ENCODE assay signal across 12 mouse cellular contexts in genomic region chr12:10222821-10223220, GRCm38 (mm10).
DNase-seq lines count a peak whose midpoint lies in the region; ATAC-seq and TF ChIP-seq lines count a peak whose summit lies in the region.
"Had no signal": no experiment of that assay in that cellular context is flagged by ENCODE, and none has a peak within 500 bp of the region (broad histone marks: within the 10 kb centered on the region; RNA-seq: fewer than 3 reads in every experiment).

No protein-coding gene starts in this region.

- H3K4me2 ChIP-seq in embryonic facial prominence, embryonic 11.5 days (ENCODE audit: low read depth, low read length) = no peak overlapping the region
- no peak overlapping the region for H3K4me2 ChIP-seq in intestine, postnatal 0 days (replicated peaks; ENCODE audit: low read depth)
- H3K4me2 ChIP-seq in intestine, embryonic 15.5 days (replicated peaks) = no peak overlapping the region
- H3K4me2 ChIP-seq in lung, embryonic 16.5 days (ENCODE audit: low read depth, low read length) = no peak overlapping the region
- H3K4me2 ChIP-seq: embryonic facial prominence, embryonic 13.5 days; forebrain, embryonic 15.5 days had no signal

- no peaks in the 10 kb centered on the region for H3K36me3 ChIP-seq in embryonic facial prominence, embryonic 11.5 days (replicated peaks; ENCODE audit: control insufficient read depth, insufficient read depth, low read depth, low read length)
- H3K36me3 ChIP-seq in embryonic facial prominence, embryonic 10.5 days (replicated peaks) = no peaks in the 10 kb centered on the region
- no peaks in the 10 kb centered on the region for H3K36me3 ChIP-seq in intestine, postnatal 0 days (ENCODE audit: control insufficient read depth, insufficient read depth)
- H3K36me3 ChIP-seq in intestine, embryonic 15.5 days = no peaks in the 10 kb centered on the region
- no peaks in the 10 kb centered on the region for H3K36me3 ChIP-seq in lung, embryonic 16.5 days (ENCODE audit: control insufficient read depth, insufficient read depth, low read length)
- H3K36me3 ChIP-seq: embryonic facial prominence, embryonic 13.5 days; forebrain, embryonic 15.5 days had no signal

- no peaks in the 10 kb centered on the region for H3K27me3 ChIP-seq in embryonic facial prominence, embryonic 11.5 days (ENCODE audit: control insufficient read depth, insufficient read depth, low read length)
- H3K27me3 ChIP-seq in embryonic facial prominence, embryonic 10.5 days (replicated peaks; ENCODE audit: low read depth, poor library complexity, severe bottlenecking) = no peaks in the 10 kb centered on the region
- H3K27me3 ChIP-seq in intestine, postnatal 0 days (replicated peaks; ENCODE audit: control insufficient read depth, insufficient read depth, low read length) = no peaks in the 10 kb centered on the region
- H3K27me3 ChIP-seq in intestine, embryonic 15.5 days (replicated peaks) = no peaks in the 10 kb centered on the region
- H3K27me3 ChIP-seq in lung, embryonic 16.5 days (ENCODE audit: control insufficient read depth, insufficient read depth, low read depth, low read length) = no peaks in the 10 kb centered on the region
- H3K27me3 ChIP-seq: embryonic facial prominence, embryonic 13.5 days; forebrain, embryonic 15.5 days had no signal

- no peaks in the 10 kb centered on the region for H3K4me1 ChIP-seq in embryonic facial prominence, embryonic 11.5 days (ENCODE audit: control insufficient read depth, insufficient read depth, low read length)
- no peaks in the 10 kb centered on the region for H3K4me1 ChIP-seq in embryonic facial prominence, embryonic 10.5 days
- H3K4me1 ChIP-seq in intestine, postnatal 0 days (replicated peaks; ENCODE audit: control insufficient read depth, insufficient read depth, low read length) = no peaks in the 10 kb centered on the region
- no peaks in the 10 kb centered on the region for H3K4me1 ChIP-seq in intestine, embryonic 15.5 days (replicated peaks)
- H3K4me1 ChIP-seq in lung, embryonic 16.5 days (replicated peaks; ENCODE audit: control insufficient read depth, insufficient read depth, low read length) = peaks cover 3% of the 10 kb centered on the region; the same call in 1 of the 2 replicates
- no peaks in the 10 kb centered on the region for H3K4me1 ChIP-seq in lung, adult 2 months (ENCODE audit: control insufficient read depth, insufficient read depth, low read length)
- H3K4me1 ChIP-seq: embryonic facial prominence, embryonic 13.5 days; forebrain, embryonic 15.5 days had no signal

- peak; percentile 62 for TF ChIP-seq CTCF in intestine, postnatal 0 days (IDR thresholded peaks at IDR 0.05; ENCODE audit: low read depth)
- no peak for TF ChIP-seq CTCF in lung, adult 2 months (IDR thresholded peaks at IDR 0.05; ENCODE audit: insufficient read depth, low read length)

- TF ChIP-seq POLR2A in lung, adult 2 months (IDR thresholded peaks at IDR 0.05; ENCODE audit: borderline replicate concordance, extremely low read depth, low read depth, low read length) = no peak

- no peaks in the 10 kb centered on the region for H3K9me3 ChIP-seq in embryonic facial prominence, embryonic 11.5 days (replicated peaks; ENCODE audit: control insufficient read depth, low read length)
- H3K9me3 ChIP-seq in embryonic facial prominence, embryonic 10.5 days = no peaks in the 10 kb centered on the region
- no peaks in the 10 kb centered on the region for H3K9me3 ChIP-seq in intestine, postnatal 0 days (ENCODE audit: control insufficient read depth)
- H3K9me3 ChIP-seq in intestine, embryonic 15.5 days = no peaks in the 10 kb centered on the region
- no peaks in the 10 kb centered on the region for H3K9me3 ChIP-seq in lung, embryonic 16.5 days (ENCODE audit: control insufficient read depth, low read length)
- H3K9me3 ChIP-seq: embryonic facial prominence, embryonic 13.5 days; forebrain, embryonic 15.5 days had no signal

- ATAC-seq in embryonic facial prominence, embryonic 11.5 days (replicated peaks; ENCODE audit: insufficient number of reproducible peaks, low FRiP score, low TSS enrichment, low read depth) = no peak
- ATAC-seq in intestine, postnatal 0 days = no peak
- no peak for ATAC-seq in intestine, embryonic 15.5 days
- peak; percentile 73 for ATAC-seq in lung, embryonic 16.5 days (ENCODE audit: low read depth)
- ATAC-seq: forebrain, embryonic 15.5 days had no signal

- DNase-seq in embryonic facial prominence, embryonic 11.5 days (ENCODE audit: low spot score) = peak; percentile 23
- DNase-seq in embryonic facial prominence, embryonic 10.5 days (ENCODE audit: low spot score) = no peak
- no peak for DNase-seq in lung, adult 2 months
- DNase-seq in lung, postnatal 14 days = peak; percentile 6
- DNase-seq in adrenal gland, adult 18-20 months (ENCODE audit: low spot score in 2 of 2) = no peak
- DNase-seq: B cell, adult 2 months; cerebellum, adult 2 months had no signal

- 43% methylated on average over 4 of the region's 4 CpGs for WGBS in embryonic facial prominence, embryonic 11.5 days
- WGBS in embryonic facial prominence, embryonic 10.5 days = 38% methylated on average over 4 of the region's 4 CpGs
- WGBS in intestine, postnatal 0 days = 22% methylated on average over 4 of the region's 4 CpGs
- WGBS in intestine, embryonic 15.5 days = 12% methylated on average over 4 of the region's 4 CpGs
- whole genome bisulfite sequencing in lung, embryonic 16.5 days = 3% methylated on average over 4 of the region's 4 CpGs
- 15% methylated on average over 4 of the region's 4 CpGs for WGBS in lung, adult 2 months

- H3K4me3 ChIP-seq in embryonic facial prominence, embryonic 11.5 days (ENCODE audit: low read depth, low read length) = no peak overlapping the region
- no peak overlapping the region for H3K4me3 ChIP-seq in embryonic facial prominence, embryonic 10.5 days
- no peak overlapping the region for H3K4me3 ChIP-seq in intestine, postnatal 0 days (ENCODE audit: low read depth, low read length)
- H3K4me3 ChIP-seq in intestine, embryonic 15.5 days (replicated peaks) = no peak overlapping the region
- no peak overlapping the region for H3K4me3 ChIP-seq in lung, embryonic 16.5 days (ENCODE audit: low read length)
- no peak overlapping the region for H3K4me3 ChIP-seq in lung, adult 2 months (replicated peaks; ENCODE audit: extremely low read depth, low read depth, low read length)
- H3K4me3 ChIP-seq: embryonic facial prominence, embryonic 13.5 days; forebrain, embryonic 15.5 days had no signal

- H3K27ac ChIP-seq in embryonic facial prominence, embryonic 11.5 days (replicated peaks; ENCODE audit: low read depth, low read length) = no peak overlapping the region
- no peak overlapping the region for H3K27ac ChIP-seq in embryonic facial prominence, embryonic 10.5 days (replicated peaks)
- H3K27ac ChIP-seq in intestine, postnatal 0 days (ENCODE audit: low read depth, low read length) = no peak overlapping the region
- H3K27ac ChIP-seq in intestine, embryonic 15.5 days = no peak overlapping the region
- no peak overlapping the region for H3K27ac ChIP-seq in lung, embryonic 16.5 days (ENCODE audit: low read length)
- H3K27ac ChIP-seq: embryonic facial prominence, embryonic 13.5 days; forebrain, embryonic 15.5 days had no signal

- no peak overlapping the region for H3K9ac ChIP-seq in embryonic facial prominence, embryonic 11.5 days (replicated peaks; ENCODE audit: low read length)
- no peak overlapping the region for H3K9ac ChIP-seq in intestine, postnatal 0 days (ENCODE audit: low read depth, low read length)
- H3K9ac ChIP-seq in intestine, embryonic 15.5 days = no peak overlapping the region
- no peak overlapping the region for H3K9ac ChIP-seq in lung, embryonic 16.5 days (ENCODE audit: low read length)
- H3K9ac ChIP-seq: embryonic facial prominence, embryonic 13.5 days; forebrain, embryonic 15.5 days had no signal

Comparison
In these comparisons a context has a peak if more than half of its experiments do, and no peak if none do; other contexts are left out.
1. DNase-seq: peak in embryonic facial prominence, embryonic 11.5 days (single experiment) and lung, postnatal 14 days (single experiment); none in embryonic facial prominence, embryonic 10.5 days (single experiment), lung, adult 2 months (single experiment) and adrenal gland, adult 18-20 months (0 of 2).